Mouse (Mus musculus) kidney, postnatal 10 days (tissue): ENCODE measurements at regions not wholly inside any gene's neighbourhood (a gene's known extent, or its start where the extent isn't known, plus 50 kb on each side); places are given as distances from the start of the nearest gene placed in this dataset.
A peak's percentile ranks its signal among the peaks of the same experiment; 100 is the strongest.
"Not testable (repeated sequence)": the region's sequence is repeated elsewhere in the genome, so short reads cannot be mapped to it uniquely, and the experiment has no call there.

ENCODE experiments used
- DNase-seq: peaks from one replicate; pipeline ENCODE4 v3.0.0; 2021; ENCODE audit warnings: mixed read lengths

GRCm38 (mm10) chr13:107830281-107830680 is 214.0 kb upstream of the Smim15 start:
- DNase-seq: no peak

DNA sequence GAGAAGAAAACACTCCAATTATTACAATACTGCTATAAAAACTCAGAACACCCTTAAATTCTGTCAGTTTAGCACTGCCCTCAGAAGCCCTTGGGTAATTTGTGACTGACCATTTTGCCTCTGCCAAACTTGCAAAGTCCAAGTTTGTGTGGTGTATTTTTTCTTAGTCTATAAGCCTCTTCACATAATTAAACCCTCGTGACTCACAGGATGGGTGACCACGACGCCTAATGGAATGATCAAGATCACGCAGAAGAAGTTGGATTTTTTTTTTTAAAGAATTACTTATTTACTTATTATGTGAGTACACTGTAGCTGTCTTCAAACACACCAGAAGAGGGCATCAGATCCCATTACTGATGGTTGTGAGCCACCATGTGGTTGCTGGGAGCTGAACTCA is 214.4 kb upstream of the Smim15 start:
- DNase-seq: no peak

DNA sequence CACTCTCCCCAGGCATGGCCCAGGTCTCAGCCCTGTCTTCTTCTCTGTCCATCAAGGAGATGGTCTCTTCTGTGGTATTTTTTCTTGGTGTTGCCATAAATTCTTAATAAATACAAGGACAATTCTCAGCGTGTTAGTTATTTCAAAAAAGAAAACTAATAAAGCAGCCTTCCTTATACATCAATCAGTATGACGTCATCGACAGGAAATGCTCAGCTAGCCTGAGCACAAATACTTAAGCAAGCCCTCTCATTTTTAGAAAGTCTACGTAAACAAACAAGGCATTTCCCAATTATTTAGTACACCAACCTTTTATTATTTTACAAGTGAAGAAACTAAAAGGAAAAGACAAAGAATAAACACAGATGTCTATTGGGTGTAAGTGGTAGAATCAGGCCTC is 218.6 kb upstream of the Smim15 start:
- DNase-seq: no peak

DNA sequence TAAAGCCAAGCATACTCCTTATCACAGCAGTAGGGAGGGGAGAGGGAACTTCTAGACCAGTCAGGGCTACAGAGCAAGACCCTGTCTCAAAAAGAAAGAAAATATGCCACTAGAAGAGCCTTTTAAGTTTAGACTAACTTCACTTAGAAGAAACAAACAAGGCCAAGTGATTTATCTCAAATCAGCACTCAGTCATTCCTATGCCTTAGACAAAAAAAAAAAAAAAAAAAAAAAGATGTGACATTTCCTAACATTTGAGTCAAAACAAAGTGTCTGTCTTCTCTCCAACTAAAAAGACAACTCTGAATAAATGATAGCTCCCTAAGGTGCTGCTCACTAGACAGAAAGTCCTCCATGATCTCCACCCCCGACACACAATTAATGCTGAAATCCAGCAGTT is 220.9 kb upstream of the Smim15 start:
- no peak for DNase-seq

DNA sequence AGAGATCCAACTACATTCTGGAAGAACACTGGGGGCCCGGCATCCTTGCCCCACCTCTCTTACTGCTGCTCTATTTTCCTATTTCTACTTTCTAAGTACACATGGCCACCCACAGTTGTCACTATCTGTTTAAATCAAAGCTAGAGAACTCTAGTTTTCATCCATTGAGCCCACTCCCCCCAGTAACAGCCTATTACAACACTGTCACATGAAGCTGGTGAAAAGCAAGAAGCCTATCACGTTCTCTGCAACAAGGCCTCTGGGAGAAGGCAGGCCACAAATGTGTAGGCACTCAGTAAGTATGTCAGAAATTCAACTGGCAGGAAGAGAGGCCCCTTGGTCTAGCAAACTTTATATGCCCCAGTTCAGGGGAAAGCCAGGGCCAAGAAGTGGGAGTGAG is 222.0 kb upstream of the Smim15 start:
- DNase-seq: no peak

- no peak for DNase-seq
Observed at GRCm38 (mm10) chr13:107813562-107814161, 230.6 kb upstream of the Smim15 start.

DNA sequence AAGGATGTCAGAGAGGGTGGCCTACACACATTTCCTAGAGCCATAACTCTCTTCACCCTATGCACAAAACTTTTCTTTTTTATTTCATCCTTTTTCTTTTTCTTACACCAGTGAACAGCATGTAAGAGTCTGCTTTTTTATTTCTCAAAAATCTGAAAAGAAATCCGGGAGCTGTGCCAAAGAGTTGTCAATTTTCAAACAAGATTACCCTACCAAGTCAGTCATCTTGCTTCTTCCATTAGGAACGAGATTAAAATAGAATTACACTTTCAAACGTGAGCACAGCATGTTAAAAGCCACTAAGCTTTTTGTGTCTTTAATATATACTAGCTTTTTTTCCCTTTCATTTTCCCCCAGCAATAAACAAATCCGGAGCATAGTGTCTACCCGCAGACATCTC is 232.2 kb upstream of the Smim15 start:
- DNase-seq: no peak

GRCm38 (mm10) chr13:107810802-107811192 is 233.4 kb upstream of the Smim15 start:
- no peak for DNase-seq

DNA sequence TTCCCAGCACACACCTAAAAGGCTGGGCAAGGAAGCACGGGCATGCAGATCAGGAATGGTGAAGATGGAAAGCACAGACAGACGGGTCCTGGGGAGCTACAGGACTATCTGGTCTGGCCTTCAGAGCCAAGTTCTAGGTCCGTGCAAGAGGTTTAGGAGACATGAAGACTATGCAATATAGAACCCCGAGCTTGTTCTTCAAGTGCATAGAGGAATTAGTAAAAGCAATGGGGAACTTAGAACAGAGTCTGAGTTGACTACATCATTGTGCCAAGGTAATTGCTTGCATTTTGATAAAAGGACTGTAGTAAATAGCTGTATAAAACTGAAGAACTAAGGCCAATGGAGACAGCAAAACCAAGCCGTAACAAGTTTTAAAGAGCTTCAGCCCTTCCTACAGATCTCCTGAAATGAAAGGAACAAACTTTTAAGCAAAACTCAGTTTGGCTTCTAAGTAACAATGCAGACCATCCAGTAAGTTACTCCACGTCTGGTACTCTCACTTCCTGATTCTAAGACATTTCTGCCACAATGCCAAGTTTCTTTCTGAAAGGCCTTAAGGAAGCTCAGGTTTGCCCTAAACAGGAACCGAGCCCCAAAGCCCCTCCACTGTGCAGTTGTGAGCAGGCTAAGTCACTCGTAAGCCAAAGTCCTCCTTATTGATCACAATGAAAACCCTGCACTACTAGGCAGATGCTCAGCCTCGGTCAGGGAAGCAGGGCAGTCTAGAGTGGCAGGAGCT is 234.0 kb upstream of the Smim15 start:
- DNase-seq: no peak

GRCm38 (mm10) chr13:107808961-107809360 is 235.3 kb upstream of the Smim15 start:
- DNase-seq: no peak

GRCm38 (mm10) chr13:107804418-107804817 is 239.8 kb upstream of the Smim15 start:
- peak; percentile 35 for DNase-seq

GRCm38 (mm10) chr13:107799199-107799945 is 244.9 kb upstream of the Smim15 start:
- no peak for DNase-seq

DNA sequence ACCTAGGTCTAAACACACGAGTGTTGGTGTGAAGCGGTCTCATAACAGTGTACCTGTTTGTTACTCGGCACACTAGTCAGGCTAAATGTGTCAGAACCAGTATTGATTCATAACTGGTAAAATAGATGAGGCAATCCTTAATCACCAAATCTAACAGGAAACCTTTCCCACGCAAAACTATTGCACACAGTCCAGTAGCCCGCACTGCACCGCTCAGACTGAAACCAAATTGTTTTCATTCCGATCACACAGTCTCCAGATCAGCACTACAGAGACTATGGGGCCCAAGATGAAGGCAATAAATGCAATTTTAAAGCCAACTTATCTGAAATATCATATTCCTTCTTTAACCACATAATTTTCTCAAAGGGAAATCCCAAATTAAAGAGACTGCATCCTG is 246.1 kb upstream of the Smim15 start:
- DNase-seq: no peak

DNA sequence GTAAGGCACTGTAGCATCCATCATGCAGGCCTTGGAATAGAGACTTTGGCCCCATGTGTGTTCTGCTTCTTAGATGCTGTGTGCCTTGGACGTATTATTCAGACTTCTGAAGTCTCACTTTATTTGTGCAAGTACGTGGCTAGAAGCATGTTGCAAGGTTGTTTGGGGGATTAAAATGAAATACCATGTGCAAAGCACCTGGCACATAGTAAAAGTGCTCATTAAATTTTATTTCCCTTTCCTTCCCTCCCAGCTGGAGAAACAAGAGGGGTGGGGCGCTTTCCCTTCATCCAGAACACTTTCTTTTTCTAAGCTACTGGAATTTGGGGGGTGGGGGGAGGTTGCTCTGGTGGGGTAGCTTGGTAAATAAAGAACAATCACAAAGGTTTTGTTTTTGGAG is 248.7 kb upstream of the Smim15 start:
- no peak for DNase-seq

DNA sequence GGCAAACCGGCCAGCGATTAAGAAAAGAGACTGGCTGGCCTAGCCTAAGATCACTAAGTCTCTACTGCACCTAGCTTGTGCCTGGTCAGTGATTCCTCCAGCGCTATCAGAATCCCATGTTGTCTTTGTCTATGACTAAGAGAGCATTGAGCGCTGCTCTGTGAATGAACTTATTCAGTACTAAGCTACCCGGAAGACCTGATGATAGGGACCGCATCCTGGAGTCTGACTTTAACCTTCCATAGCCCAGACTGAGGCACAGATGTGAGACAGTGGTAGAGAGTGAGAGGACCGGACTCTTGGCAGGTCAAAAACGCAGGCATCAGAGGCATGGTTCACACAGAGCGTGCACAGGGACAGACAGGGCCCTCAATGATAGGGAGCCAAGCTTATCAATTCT is 252.5 kb upstream of the Smim15 start:
- DNase-seq: no peak

DNA sequence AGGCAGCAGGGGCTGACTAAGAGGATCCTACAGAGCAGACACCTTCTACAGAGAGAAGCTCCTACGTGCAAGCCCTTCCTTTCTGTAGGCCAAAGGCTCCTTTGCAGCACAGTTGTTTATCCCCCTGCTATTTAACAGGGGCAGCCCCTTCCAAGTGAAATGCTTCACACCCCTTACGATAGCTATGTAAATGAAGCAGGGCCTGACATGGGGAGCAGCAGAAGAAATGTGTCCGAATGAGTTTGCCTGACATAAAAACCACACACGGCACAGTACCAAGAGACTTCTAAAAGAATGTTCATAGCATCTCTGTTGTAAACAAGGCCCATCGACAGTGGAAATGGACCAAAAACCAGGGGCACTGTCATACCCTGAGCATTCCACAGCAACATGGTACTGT is 259.3 kb upstream of the Smim15 start:
- DNase-seq: no peak

DNA sequence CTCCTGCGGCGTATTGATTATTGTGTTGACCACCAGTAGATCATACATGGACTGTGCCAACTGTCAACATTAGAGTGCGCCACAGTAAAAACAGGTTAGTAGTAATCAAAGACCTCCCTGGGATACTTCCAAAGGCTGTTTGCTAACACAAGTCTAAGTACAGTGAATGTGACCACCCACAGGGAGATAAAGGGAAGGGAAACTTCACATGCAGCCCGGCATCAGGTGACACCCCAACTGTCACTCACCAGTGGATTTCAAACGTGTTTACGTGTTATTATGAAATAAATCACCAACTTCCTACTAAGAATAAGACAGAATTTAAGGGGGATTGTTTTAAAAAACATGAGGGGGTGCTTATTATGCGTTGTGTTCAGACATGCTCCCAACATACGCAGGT is 262.5 kb upstream of the Smim15 start:
- no peak for DNase-seq

DNA sequence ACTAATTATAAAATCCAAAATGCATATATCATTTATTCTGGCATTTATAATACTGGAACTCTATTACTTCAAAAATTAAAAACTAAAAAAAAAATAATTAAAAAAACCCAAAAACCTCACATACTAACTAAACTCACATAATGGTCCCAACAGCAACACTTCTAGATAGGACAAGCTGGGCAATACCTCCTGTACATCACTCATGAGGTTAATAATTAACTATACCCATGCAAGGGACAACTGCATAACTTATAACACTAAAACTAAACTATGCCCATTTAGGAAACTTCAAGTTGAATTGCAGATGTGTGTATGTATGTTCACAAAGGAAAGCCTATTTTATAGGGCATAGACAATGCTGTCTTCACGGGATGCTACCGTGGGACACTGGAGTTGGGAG is 263.0 kb upstream of the Smim15 start:
- DNase-seq: no peak

- DNase-seq: no peak
Observed at GRCm38 (mm10) chr13:107779591-107779990, 264.7 kb upstream of the Smim15 start.

DNA sequence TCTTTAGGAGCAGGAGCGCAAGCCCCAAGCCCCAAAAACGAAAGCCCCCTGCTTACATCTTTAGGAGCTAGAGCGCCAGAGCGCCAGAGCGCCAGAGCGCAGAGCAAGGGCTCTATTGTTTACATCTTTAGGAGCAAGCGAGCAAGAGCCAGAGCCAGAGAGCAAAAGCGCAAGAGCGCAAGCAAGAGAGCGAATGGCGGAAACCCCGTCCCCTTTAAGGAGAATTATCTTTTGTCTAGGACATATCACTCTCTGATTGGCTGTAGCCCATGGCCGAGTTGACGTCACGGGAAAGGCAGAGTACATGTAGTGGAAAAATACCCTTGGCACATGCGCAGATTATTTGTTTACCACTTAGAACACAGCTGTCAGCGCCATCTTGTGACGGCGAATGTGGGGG is 269.7 kb upstream of the Smim15 start:
- not testable (repeated sequence) for DNase-seq

DNA sequence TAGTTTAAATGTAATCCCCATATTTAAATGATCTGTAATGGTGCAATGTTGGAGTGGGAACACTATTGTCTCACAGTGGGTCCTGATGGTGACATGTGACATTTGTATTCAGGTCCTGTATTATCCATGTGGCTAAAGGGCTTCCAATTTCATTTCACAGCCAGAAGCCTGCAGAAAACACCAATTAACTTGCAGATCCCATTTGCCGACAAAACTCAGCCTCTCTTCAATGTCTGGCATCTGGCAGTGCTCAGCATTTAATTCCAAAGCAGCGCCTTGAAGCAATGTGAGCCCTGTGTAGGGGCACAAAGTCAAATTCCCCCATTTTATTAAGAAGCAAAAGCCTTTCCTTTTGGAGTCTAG is 277.0 kb upstream of the Smim15 start:
- no peak for DNase-seq

- no peak for DNase-seq
Observed at GRCm38 (mm10) chr13:107766397-107767261, 277.6 kb upstream of the Smim15 start.

GRCm38 (mm10) chr13:107763911-107764310 is 280.3 kb upstream of the Smim15 start:
- DNase-seq: no peak
